In the genomic region with DNA sequence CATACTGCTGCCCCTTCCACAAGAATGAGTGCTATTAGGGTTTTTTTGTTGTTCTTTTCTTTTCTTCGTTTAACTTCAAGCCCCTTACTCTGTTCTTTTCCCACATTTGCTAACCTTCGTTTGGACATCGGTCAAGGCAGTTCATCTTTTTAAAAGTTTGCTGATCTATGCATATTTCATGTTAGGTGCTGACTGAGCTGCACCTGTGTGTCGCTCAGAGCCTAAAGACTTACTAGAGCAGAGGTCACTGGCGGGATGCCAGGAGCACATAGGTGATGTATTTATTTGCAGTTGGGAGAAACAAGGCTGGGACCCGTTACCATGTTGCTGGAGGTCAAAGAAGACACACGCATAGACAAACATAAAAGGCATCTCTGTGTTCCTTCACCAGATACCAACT, we compare ENCODE assay signal across 8 mouse cellular contexts. TPM values are rescaled to one million over a fixed set of nuclear protein-coding genes. Genes with fewer than 3 reads are reported as not detected.
DNase-seq lines count a peak whose midpoint lies in the region; ATAC-seq lines count a peak whose summit lies in the region.

No protein-coding gene starts in this region.

- H3K27ac ChIP-seq in heart, embryonic 10.5 days = peak overlapping the region; percentile 98
- no peak overlapping the region for H3K27ac ChIP-seq in liver, embryonic 16.5 days (ENCODE audit: low read length)

- intact Hi-C loops in heart, postnatal 36 days (cut with DNase I) = no loop called here
- intact Hi-C loops in heart, postnatal 14 days (cut with DNase I) = no loop called here

- no peak overlapping the region for H3K4me2 ChIP-seq in liver, embryonic 16.5 days (ENCODE audit: low read depth, low read length)

- 58% methylated on average over 7 of the region's 7 CpGs for WGBS in heart, embryonic 10.5 days
- WGBS in liver, embryonic 16.5 days (ENCODE audit: insufficient replicate concordance) = 61% methylated on average over 7 of the region's 7 CpGs

- peaks cover 44% of the 10 kb centered on the region for H3K4me1 ChIP-seq in heart, embryonic 10.5 days
- H3K4me1 ChIP-seq in liver, embryonic 16.5 days (ENCODE audit: control insufficient read depth, low read depth, low read length) = peaks cover 10% of the 10 kb centered on the region

- no peaks in the 10 kb centered on the region for H3K9me3 ChIP-seq in heart, embryonic 10.5 days
- H3K9me3 ChIP-seq in liver, embryonic 16.5 days (replicated peaks; ENCODE audit: control insufficient read depth, low read length) = no peaks in the 10 kb centered on the region

- H3K36me3 ChIP-seq in heart, embryonic 10.5 days = peaks cover 24% of the 10 kb centered on the region
- H3K36me3 ChIP-seq in liver, embryonic 16.5 days (ENCODE audit: control insufficient read depth, insufficient read depth) = no peaks in the 10 kb centered on the region; the same call in 1 of the 2 replicates

- H3K27me3 ChIP-seq in heart, embryonic 10.5 days (ENCODE audit: insufficient read depth, poor library complexity, severe bottlenecking) = no peaks in the 10 kb centered on the region
- H3K27me3 ChIP-seq in liver, embryonic 16.5 days (ENCODE audit: control insufficient read depth, insufficient read depth, low read depth, low read length) = no peaks in the 10 kb centered on the region

- H3K4me3 ChIP-seq in heart, embryonic 10.5 days = peak overlapping the region; percentile 95; the same call in 1 of the 2 replicates
- H3K4me3 ChIP-seq in liver, embryonic 16.5 days (ENCODE audit: low read depth, low read length) = no peak overlapping the region

- no peak overlapping the region for H3K9ac ChIP-seq in liver, embryonic 16.5 days (ENCODE audit: low read depth, low read length)

- DNase-seq in heart, embryonic 10.5 days (ENCODE audit: low spot score) = no peak
- no peak for DNase-seq in heart, postnatal 36 days
- DNase-seq in cerebellum, adult 8-10 months = peak; percentile 45
- peak; percentile 39 to 57 for DNase-seq in heart, postnatal 14 days
- DNase-seq in adrenal gland, adult 2 months = no peak
- no peak for DNase-seq in B cell, adult 2 months

- ATAC-seq in liver, embryonic 16.5 days (ENCODE audit: low read depth) = peak; percentile 41; the same call in 1 of the 2 replicates
- ATAC-seq in inflammation-experienced regulatory T-cells, adult 6 months = no peak

RNA-seq across cellular contexts. Expression of gene Slc25a4, which starts 1.1 kb away (rescaled TPM):
- polyA plus RNA-seq in heart, embryonic 10.5 days (2016; fragmentation: Nextera tagmentation; extraction: Ambion mirVana) = 1,300 and 1,795 TPM in 2 replicates
- 1,000 to 10,000 TPM; 5,098 to 5,396 TPM for total RNA-seq in heart, postnatal 36 days (2021)
- total RNA-seq in heart, postnatal 14 days (2021) = 1,000 to 10,000 TPM; 4,839 to 4,843 TPM
- polyA plus RNA-seq in liver, embryonic 16.5 days (2015; fragmentation: Nextera tagmentation; extraction: Ambion mirVana) = 87.9 and 92.4 TPM in 2 replicates
- 100 to 1,000 TPM; 166 to 235 (median 173) TPM for polyA plus RNA-seq in inflammation-experienced regulatory T-cells, adult 6 months (2017; shearing (Covaris generic))
- total RNA-seq in adrenal gland, adult 2 months (2021) = 100 to 1,000 TPM; 133 to 206 TPM
- polyA plus RNA-seq in adrenal gland, adult 2 months (2012; rRNA removed) = 200 and 240 TPM in 2 replicates

Comparison
In these comparisons a context has a peak if more than half of its experiments do, and no peak if none do; other contexts are left out.
1. DNase-seq: peak in cerebellum, adult 8-10 months (single experiment) and heart, postnatal 14 days (2 of 2); none in heart, embryonic 10.5 days (single experiment), heart, postnatal 36 days (0 of 2), adrenal gland, adult 2 months (single experiment) and B cell, adult 2 months (0 of 2).